Mouse (Mus musculus) forebrain, embryonic 13.5 days (tissue): Measurements from ENCODE around the gene Il15. TPM values are rescaled to one million over a fixed set of nuclear protein-coding genes. Genes with fewer than 3 reads are reported as not detected.

Experiments
- ATAC-seq: fragments of 200-750 bp; cut with Nextera tagmentation; 2 replicates; pipeline ENCODE4 v1.8.0; 2017
- H3K27ac ChIP-seq: fragments of 300-500 bp; sonication (generic); 2 replicates; pipeline ENCODE4 v1.5.1; 2015; ENCODE audit warnings: inconsistent platforms, mild to moderate bottlenecking, moderate library complexity
- H3K27me3 ChIP-seq: fragments of 300-500 bp; sonication (generic); 2 replicates; pipeline ENCODE4 v1.6.1; 2015; ENCODE audit warnings: mild to moderate bottlenecking, inconsistent platforms
- H3K36me3 ChIP-seq: fragments of 300-500 bp; sonication (generic); 2 replicates; pipeline ENCODE4 v1.6.1; 2015; ENCODE audit warnings: mild to moderate bottlenecking, inconsistent platforms; ENCODE audit not compliant: poor library complexity, severe bottlenecking
- H3K4me1 ChIP-seq: fragments of 300-500 bp; sonication (generic); 2 replicates; pipeline ENCODE4 v1.6.1; 2015; ENCODE audit warnings: inconsistent platforms
- H3K4me2 ChIP-seq: fragments of 300-500 bp; sonication (generic); 2 replicates; pipeline ENCODE4 v1.6.1; 2015; ENCODE audit warnings: inconsistent platforms, mild to moderate bottlenecking, moderate library complexity
- H3K4me3 ChIP-seq: fragments of 300-500 bp; sonication (generic); 2 replicates; pipeline ENCODE4 v1.5.1; 2015; ENCODE audit warnings: mild to moderate bottlenecking, inconsistent platforms
- H3K9ac ChIP-seq: fragments of 300-500 bp; sonication (generic); 2 replicates; pipeline ENCODE4 v1.6.1; 2015; ENCODE audit warnings: mild to moderate bottlenecking, inconsistent platforms
- H3K9me3 ChIP-seq: fragments of 300-500 bp; sonication (generic); replicated peaks from 2 replicates; pipeline ENCODE4 v1.6.1; 2016; ENCODE audit warnings: inconsistent platforms
- WGBS: fragments of 180-500 bp; shearing (Covaris S2); methylation state at CpG from one replicate; pipeline ENCODE4 v1.1.7; 2015; 5-methylcytosine and 5-hydroxymethylcytosine counted together
- polyA plus RNA-seq: library from polyadenylated mRNA; unstranded; fragments of >200 nt; fragmentation: Nextera tagmentation; extraction: Ambion mirVana; gene quantifications from 2 replicates; pipeline ENCODE4 v1.2.1, GENCODE M21; 2015

Gene Il15
- polyA plus RNA-seq, 1 experiment from 2014 or later = 1.0 TPM

- Histone ChIP-seq H3K4me1 (no peaks in the 10 kb centered on the region), H3K9ac (no peak overlapping the region), H3K4me3 (no peak overlapping the region), H3K9me3 (no peaks in the 10 kb centered on the region), H3K4me2 (no peak overlapping the region), H3K36me3 (no peaks in the 10 kb centered on the region), H3K27me3 (no peaks in the 10 kb centered on the region), H3K27ac (no peak overlapping the region)
- ATAC-seq = no peak
- 66% methylated on average over 1 of the region's 1 CpGs for WGBS
Observed at GRCm38 (mm10) chr8:82351268-82351943, 51.6 kb downstream of the Il15 start.

- Histone ChIP-seq H3K4me3 (no peak overlapping the region), H3K4me2 (no peak overlapping the region), H3K27me3 (no peaks in the 10 kb centered on the region), H3K36me3 (no peaks in the 10 kb centered on the region), H3K9ac (no peak overlapping the region), H3K9me3 (no peaks in the 10 kb centered on the region), H3K27ac (no peak overlapping the region), H3K4me1 (no peaks in the 10 kb centered on the region)
- ATAC-seq = no peak
- 71% methylated on average over 2 of the region's 2 CpGs for WGBS
Observed at GRCm38 (mm10) chr8:82349299-82349698, 53.7 kb downstream of the Il15 start.

- no peaks in the 10 kb centered on the region for H3K27me3 ChIP-seq
- H3K4me3 ChIP-seq = no peak overlapping the region
- ATAC-seq = no peak
- H3K27ac ChIP-seq = no peak overlapping the region
- no peaks in the 10 kb centered on the region for H3K4me1 ChIP-seq
- WGBS = 93% methylated on average over 3 of the region's 3 CpGs
- no peak overlapping the region for H3K9ac ChIP-seq
- H3K9me3 ChIP-seq = no peaks in the 10 kb centered on the region
- no peaks in the 10 kb centered on the region for H3K36me3 ChIP-seq
- no peak overlapping the region for H3K4me2 ChIP-seq
Observed at GRCm38 (mm10) chr8:82346485-82346884, 56.5 kb downstream of the Il15 start.

DNA sequence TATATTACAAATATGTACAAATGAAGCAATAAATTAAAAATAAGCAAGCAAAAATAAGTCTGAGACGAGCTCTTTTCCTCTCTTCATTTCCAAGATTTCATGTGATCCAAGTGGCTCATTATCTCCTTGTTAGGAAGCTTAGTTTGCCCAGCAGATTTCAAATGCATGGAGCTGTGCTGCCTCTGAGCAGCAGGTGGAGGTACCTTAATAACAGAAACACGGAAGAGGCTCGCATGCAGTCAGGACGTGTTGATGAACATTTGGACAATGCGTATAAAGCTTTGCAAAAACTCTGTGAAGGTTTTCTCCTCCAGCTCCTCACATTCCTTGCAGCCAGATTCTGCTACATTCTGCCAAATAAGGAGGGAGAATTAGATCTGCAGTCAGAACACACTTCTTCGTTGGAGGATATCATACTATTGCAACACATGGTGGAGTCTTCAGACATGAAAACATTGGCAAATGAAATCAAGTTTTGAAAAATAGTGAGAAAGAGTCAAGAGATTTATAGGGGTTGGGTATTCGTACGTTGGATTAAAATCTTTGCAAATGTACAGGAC lies 71.3 kb downstream of the Il15 start:
- WGBS = 89% methylated on average over 8 of the region's 8 CpGs
- Histone ChIP-seq H3K4me2 (no peak overlapping the region), H3K27ac (no peak overlapping the region), H3K4me3 (no peak overlapping the region), H3K9me3 (no peaks in the 10 kb centered on the region), H3K27me3 (no peaks in the 10 kb centered on the region), H3K4me1 (no peaks in the 10 kb centered on the region), H3K9ac (no peak overlapping the region), H3K36me3 (no peaks in the 10 kb centered on the region)
- ATAC-seq = no peak; the same call in 1 of the 2 replicates

DNA sequence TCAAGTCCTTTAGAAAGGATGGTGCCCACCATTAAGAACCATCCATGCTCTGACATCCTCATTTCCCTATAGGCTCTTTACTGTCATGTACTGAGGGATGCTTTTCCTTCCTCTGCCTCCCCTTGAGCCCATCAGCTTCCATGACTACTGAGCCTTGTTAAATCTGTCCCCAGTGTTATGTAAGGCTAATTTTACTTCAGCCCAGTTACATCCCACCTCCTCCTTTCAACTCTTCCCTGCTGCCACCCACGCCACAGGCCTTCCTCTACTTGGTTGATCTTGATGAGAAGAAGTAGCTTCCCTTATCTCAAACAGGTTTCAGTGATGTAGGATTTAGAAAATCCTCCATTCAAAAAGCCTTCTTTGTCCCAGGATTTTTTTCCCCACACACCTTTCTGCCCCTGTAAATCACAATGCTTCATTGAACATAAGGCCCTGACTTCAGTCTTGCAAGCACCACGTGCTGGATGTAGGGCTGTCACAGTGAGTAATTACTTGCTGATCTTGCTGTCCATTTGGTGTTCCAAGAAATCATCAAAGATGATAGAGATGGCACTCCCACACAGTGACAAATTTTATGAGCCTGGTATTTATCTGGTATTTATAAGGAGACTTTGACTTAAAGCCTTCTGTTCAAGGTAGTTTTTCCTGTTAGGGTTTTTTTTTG lies 74.9 kb downstream of the Il15 start:
- H3K9ac ChIP-seq = no peak overlapping the region
- H3K9me3 ChIP-seq = no peaks in the 10 kb centered on the region
- ATAC-seq = no peak
- no peaks in the 10 kb centered on the region for H3K27me3 ChIP-seq
- H3K4me3 ChIP-seq = no peak overlapping the region
- 58% methylated on average over 2 of the region's 2 CpGs for WGBS
- no peaks in the 10 kb centered on the region for H3K4me1 ChIP-seq
- H3K27ac ChIP-seq = no peak overlapping the region
- H3K36me3 ChIP-seq = no peaks in the 10 kb centered on the region
- no peak overlapping the region for H3K4me2 ChIP-seq

GRCm38 (mm10) chr8:82326061-82326460 lies 77.0 kb downstream of the Il15 start:
- no peak overlapping the region for H3K9ac ChIP-seq
- no peak for ATAC-seq
- WGBS = 90% methylated on average over 1 of the region's 1 CpGs
- no peaks in the 10 kb centered on the region for H3K27me3 ChIP-seq
- no peak overlapping the region for H3K27ac ChIP-seq
- no peaks in the 10 kb centered on the region for H3K36me3 ChIP-seq
- no peak overlapping the region for H3K4me3 ChIP-seq
- no peaks in the 10 kb centered on the region for H3K4me1 ChIP-seq
- H3K9me3 ChIP-seq = no peaks in the 10 kb centered on the region
- no peak overlapping the region for H3K4me2 ChIP-seq

- H3K9me3 ChIP-seq = no peaks in the 10 kb centered on the region
- no peak overlapping the region for H3K27ac ChIP-seq
- H3K9ac ChIP-seq = no peak overlapping the region
- no peaks in the 10 kb centered on the region for H3K36me3 ChIP-seq
- no peaks in the 10 kb centered on the region for H3K4me1 ChIP-seq
- H3K27me3 ChIP-seq = no peaks in the 10 kb centered on the region
- H3K4me3 ChIP-seq = no peak overlapping the region
- WGBS = 87% methylated on average over 6 of the region's 6 CpGs
- ATAC-seq = no peak
- H3K4me2 ChIP-seq = no peak overlapping the region
Observed at GRCm38 (mm10) chr8:82325586-82325985, 77.4 kb downstream of the Il15 start.

DNA sequence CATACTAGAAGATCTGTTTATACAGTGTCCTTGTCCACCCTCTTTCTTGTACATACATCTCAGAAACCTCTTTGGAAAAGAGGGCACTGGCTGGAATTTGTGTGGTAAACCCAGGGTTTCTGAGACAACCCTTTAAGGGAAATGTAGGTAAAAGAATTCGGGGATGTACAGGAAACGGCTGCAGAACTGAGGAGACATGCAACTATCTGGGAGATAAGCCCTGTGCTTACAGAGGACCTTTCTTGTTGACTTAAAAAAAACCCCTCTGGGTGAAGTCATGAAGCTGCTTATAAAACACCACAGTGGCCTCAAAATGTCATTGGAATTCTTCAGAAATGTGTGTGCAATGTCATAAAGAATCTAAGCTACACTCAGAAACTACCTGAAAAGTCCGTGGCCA lies 85.6 kb downstream of the Il15 start:
- no peak overlapping the region for H3K4me2 ChIP-seq
- no peaks in the 10 kb centered on the region for H3K36me3 ChIP-seq
- no peak overlapping the region for H3K9ac ChIP-seq
- H3K4me3 ChIP-seq = no peak overlapping the region
- no peaks in the 10 kb centered on the region for H3K27me3 ChIP-seq
- 81% methylated on average over 3 of the region's 3 CpGs for WGBS
- H3K9me3 ChIP-seq = no peaks in the 10 kb centered on the region
- H3K4me1 ChIP-seq = no peaks in the 10 kb centered on the region
- no peak overlapping the region for H3K27ac ChIP-seq
- no peak for ATAC-seq

DNA sequence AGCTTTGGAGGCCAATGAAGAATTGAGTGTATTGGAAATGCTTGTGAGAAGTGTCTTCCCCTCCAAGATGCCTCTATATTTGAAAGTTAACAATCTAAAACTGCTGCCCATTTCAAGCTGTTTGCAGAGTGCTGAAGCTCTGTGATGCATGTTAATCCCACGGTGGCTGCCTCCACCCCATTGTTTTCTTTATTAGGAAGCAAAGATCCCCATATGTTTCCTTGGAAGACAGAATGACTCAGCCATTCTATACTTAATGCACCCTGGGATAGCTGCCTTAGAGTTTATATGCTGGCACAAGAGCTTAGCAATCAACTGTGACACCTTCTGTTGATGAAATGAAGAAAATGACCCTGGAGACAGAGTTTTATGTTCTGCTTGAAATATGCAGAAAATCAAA lies 96.6 kb downstream of the Il15 start:
- no peak overlapping the region for H3K27ac ChIP-seq
- no peak overlapping the region for H3K9ac ChIP-seq
- no peaks in the 10 kb centered on the region for H3K27me3 ChIP-seq
- H3K4me2 ChIP-seq = no peak overlapping the region
- no peaks in the 10 kb centered on the region for H3K4me1 ChIP-seq
- no peak overlapping the region for H3K4me3 ChIP-seq
- no peaks in the 10 kb centered on the region for H3K9me3 ChIP-seq
- WGBS = 26% methylated on average over 1 of the region's 1 CpGs
- no peak for ATAC-seq
- H3K36me3 ChIP-seq = no peaks in the 10 kb centered on the region

DNA sequence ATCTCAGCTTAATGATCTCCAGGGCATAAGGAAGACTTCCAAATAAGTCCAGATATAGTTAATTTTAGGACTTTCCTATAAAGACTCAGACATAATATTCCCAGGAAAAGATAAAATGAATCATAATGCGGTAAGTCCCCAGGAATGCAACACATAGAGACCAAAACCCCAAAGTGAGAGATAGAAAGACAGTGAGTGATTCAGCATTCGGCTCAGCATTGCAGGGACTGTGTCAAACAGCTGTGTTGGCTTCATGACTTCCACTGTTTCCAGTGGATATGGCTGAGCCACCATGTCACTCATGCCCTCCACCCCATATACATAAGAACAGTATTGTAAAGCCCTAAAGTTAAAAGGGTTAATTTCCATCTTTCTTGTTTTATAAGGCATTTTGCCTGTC lies 106.8 kb downstream of the Il15 start:
- H3K27ac ChIP-seq = no peak overlapping the region
- 95% methylated on average over 2 of the region's 2 CpGs for WGBS
- H3K9ac ChIP-seq = no peak overlapping the region
- H3K27me3 ChIP-seq = no peaks in the 10 kb centered on the region
- no peak overlapping the region for H3K4me3 ChIP-seq
- no peaks in the 10 kb centered on the region for H3K9me3 ChIP-seq
- no peak for ATAC-seq
- no peaks in the 10 kb centered on the region for H3K4me1 ChIP-seq
- no peaks in the 10 kb centered on the region for H3K36me3 ChIP-seq
- no peak overlapping the region for H3K4me2 ChIP-seq

- Histone ChIP-seq H3K4me2 (no peak overlapping the region), H3K36me3 (no peaks in the 10 kb centered on the region), H3K27ac (no peak overlapping the region), H3K4me3 (no peak overlapping the region), H3K4me1 (no peaks in the 10 kb centered on the region), H3K27me3 (no peaks in the 10 kb centered on the region), H3K9me3 (no peaks in the 10 kb centered on the region), H3K9ac (no peak overlapping the region)
- ATAC-seq = no peak
- 90% methylated on average over 5 of the region's 5 CpGs for WGBS
Observed at GRCm38 (mm10) chr8:82291659-82292058, 111.4 kb downstream of the Il15 start.

GRCm38 (mm10) chr8:82285866-82286265 lies 117.2 kb downstream of the Il15 start:
- Histone ChIP-seq H3K9me3 (no peaks in the 10 kb centered on the region), H3K4me1 (no peaks in the 10 kb centered on the region), H3K36me3 (no peaks in the 10 kb centered on the region), H3K27ac (no peak overlapping the region), H3K9ac (no peak overlapping the region), H3K4me3 (no peak overlapping the region), H3K27me3 (no peaks in the 10 kb centered on the region), H3K4me2 (no peak overlapping the region)
- 89% methylated on average over 3 of the region's 3 CpGs for WGBS
- ATAC-seq = no peak
